Mouse (Mus musculus): ENCODE results near the gene Rprd2. TPM values are rescaled to one million over a fixed set of nuclear protein-coding genes. Genes with fewer than 3 reads are reported as not detected.

Gene Rprd2
- polyA plus RNA-seq, 1 experiment from 2014 or later: 23.5 TPM

DNA sequence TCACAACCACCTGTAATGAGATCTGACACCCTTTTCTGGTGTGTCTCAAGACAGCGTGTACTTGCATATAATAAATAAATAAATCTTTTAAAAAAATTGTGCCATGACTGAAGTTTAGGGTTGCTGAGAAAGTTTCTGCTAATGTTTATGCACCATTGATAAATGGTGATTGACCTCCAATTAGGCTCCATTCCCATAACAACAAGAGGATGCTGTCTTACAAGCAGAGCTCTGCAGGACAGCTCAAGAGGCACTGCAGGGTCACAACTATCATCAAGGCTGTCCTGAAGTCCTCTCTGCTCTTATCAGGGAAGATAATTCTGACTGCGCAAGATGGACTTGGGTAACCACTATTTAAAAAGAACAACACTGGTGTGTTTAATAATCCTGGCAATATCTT is 100.5 kb downstream of the Rprd2 start:
- Histone ChIP-seq H3K4me1 (replicated peaks; ENCODE audit: control insufficient read depth, insufficient read depth, low read length) (no peaks in the 10 kb centered on the region), H3K27me3 (replicated peaks; ENCODE audit: control insufficient read depth, insufficient read depth, low read length) (no peaks in the 10 kb centered on the region), H3K4me2 (ENCODE audit: low read length) (no peak overlapping the region), H3K9ac (replicated peaks; ENCODE audit: low read depth, low read length) (no peak overlapping the region), H3K27ac (ENCODE audit: low read length) (no peak overlapping the region), H3K4me3 (replicated peaks; ENCODE audit: low read length) (no peak overlapping the region), H3K36me3 (ENCODE audit: control insufficient read depth, insufficient read depth) (no peaks in the 10 kb centered on the region), H3K9me3 (ENCODE audit: control insufficient read depth, low read length) (no peaks in the 10 kb centered on the region)
- 98% methylated on average over 2 of the region's 2 CpGs for WGBS
- ATAC-seq: no peak

DNA sequence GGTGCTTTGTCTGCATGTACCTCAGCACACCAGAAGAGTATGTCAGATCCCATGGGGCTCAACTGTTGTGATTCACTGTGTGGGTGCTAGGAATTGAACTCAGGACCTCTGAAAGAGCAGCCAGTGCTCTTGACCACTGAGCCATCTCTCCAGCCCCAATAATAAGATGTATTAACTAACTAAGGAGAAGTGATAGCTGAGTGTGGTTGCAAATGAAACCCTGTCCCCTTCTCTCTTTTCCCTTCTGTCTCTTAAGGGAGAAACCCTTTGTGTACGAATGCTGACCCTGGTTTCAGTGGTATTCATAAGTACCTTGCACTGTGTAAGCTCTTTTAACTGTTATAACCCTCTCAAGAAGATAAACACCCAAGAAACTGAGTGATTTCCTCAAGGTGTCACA is 102.6 kb downstream of the Rprd2 start:
- H3K9ac ChIP-seq (replicated peaks; ENCODE audit: low read depth, low read length): no peak overlapping the region
- ATAC-seq: no peak
- no peaks in the 10 kb centered on the region for H3K9me3 ChIP-seq (ENCODE audit: control insufficient read depth, low read length)
- H3K27me3 ChIP-seq (replicated peaks; ENCODE audit: control insufficient read depth, insufficient read depth, low read length): no peaks in the 10 kb centered on the region
- no peaks in the 10 kb centered on the region for H3K36me3 ChIP-seq (ENCODE audit: control insufficient read depth, insufficient read depth)
- no peak overlapping the region for H3K4me2 ChIP-seq (ENCODE audit: low read length)
- no peak overlapping the region for H3K4me3 ChIP-seq (replicated peaks; ENCODE audit: low read length)
- WGBS: 94% methylated on average over 1 of the region's 1 CpGs
- no peak overlapping the region for H3K27ac ChIP-seq (ENCODE audit: low read length)
- no peaks in the 10 kb centered on the region for H3K4me1 ChIP-seq (replicated peaks; ENCODE audit: control insufficient read depth, insufficient read depth, low read length)

Small RNA genes within 50 kb of the gene (microRNA-seq; reads per million reads assigned to microRNA genes)
- gene Mir7014: not detected

Other genes with a start within 250 kb of the Rprd2 start
- gene Golph3l, start 229.9 kb downstream of the Rprd2 start, polyA plus RNA-seq (2015; fragmentation: Nextera tagmentation; extraction: Ambion mirVana): 33.3 and 39.8 TPM in 2 replicates
- 113 and 124 TPM in 2 replicates for gene Ensa, start 193.9 kb downstream of the Rprd2 start, polyA plus RNA-seq (2015; fragmentation: Nextera tagmentation; extraction: Ambion mirVana)
- gene Mcl1, start 160.1 kb downstream of the Rprd2 start, polyA plus RNA-seq (2015; fragmentation: Nextera tagmentation; extraction: Ambion mirVana): 43.4 and 48.3 TPM in 2 replicates
- 0.48 and 1.2 TPM in 2 replicates for gene Adamtsl4, start 130.9 kb downstream of the Rprd2 start, polyA plus RNA-seq (2015; fragmentation: Nextera tagmentation; extraction: Ambion mirVana)
- gene Ecm1, start 79.3 kb downstream of the Rprd2 start, polyA plus RNA-seq (2015; fragmentation: Nextera tagmentation; extraction: Ambion mirVana): 7.9 and 11.0 TPM in 2 replicates
- gene Tars2, start 58.7 kb downstream of the Rprd2 start, polyA plus RNA-seq (2015; fragmentation: Nextera tagmentation; extraction: Ambion mirVana): 49.5 and 53.0 TPM in 2 replicates
- gene Prpf3, start 37.0 kb upstream of the Rprd2 start, polyA plus RNA-seq (2015; fragmentation: Nextera tagmentation; extraction: Ambion mirVana): 47.2 and 49.1 TPM in 2 replicates
- gene Mrps21, start 52.7 kb upstream of the Rprd2 start, polyA plus RNA-seq (2015; fragmentation: Nextera tagmentation; extraction: Ambion mirVana): 243 and 277 TPM in 2 replicates
- 4.1 and 5.7 TPM in 2 replicates for gene Ciart, start 63.4 kb upstream of the Rprd2 start, polyA plus RNA-seq (2015; fragmentation: Nextera tagmentation; extraction: Ambion mirVana)
- 13.8 and 14.4 TPM in 2 replicates for gene BC028528, start 73.1 kb upstream of the Rprd2 start, polyA plus RNA-seq (2015; fragmentation: Nextera tagmentation; extraction: Ambion mirVana)
- gene Aph1a, start 75.1 kb upstream of the Rprd2 start, polyA plus RNA-seq (2015; fragmentation: Nextera tagmentation; extraction: Ambion mirVana): 35.6 and 35.9 TPM in 2 replicates
- 9.4 and 10.2 TPM in 2 replicates for gene Car14, start 85.8 kb upstream of the Rprd2 start, polyA plus RNA-seq (2015; fragmentation: Nextera tagmentation; extraction: Ambion mirVana)
- gene Anp32e, start 110.4 kb upstream of the Rprd2 start, polyA plus RNA-seq (2015; fragmentation: Nextera tagmentation; extraction: Ambion mirVana): 185 and 205 TPM in 2 replicates
- 71.4 and 74.9 TPM in 2 replicates for gene Plekho1, start 177.1 kb upstream of the Rprd2 start, polyA plus RNA-seq (2015; fragmentation: Nextera tagmentation; extraction: Ambion mirVana)
- 55.3 and 57.4 TPM in 2 replicates for gene Vps45, start 239.6 kb upstream of the Rprd2 start, polyA plus RNA-seq (2015; fragmentation: Nextera tagmentation; extraction: Ambion mirVana)